Mouse (Mus musculus): ENCODE results near the gene Gm4846.
"Not testable (repeated sequence)": the region's sequence is repeated elsewhere in the genome, so short reads cannot be mapped to it uniquely, and the experiment has no call there.

DNA sequence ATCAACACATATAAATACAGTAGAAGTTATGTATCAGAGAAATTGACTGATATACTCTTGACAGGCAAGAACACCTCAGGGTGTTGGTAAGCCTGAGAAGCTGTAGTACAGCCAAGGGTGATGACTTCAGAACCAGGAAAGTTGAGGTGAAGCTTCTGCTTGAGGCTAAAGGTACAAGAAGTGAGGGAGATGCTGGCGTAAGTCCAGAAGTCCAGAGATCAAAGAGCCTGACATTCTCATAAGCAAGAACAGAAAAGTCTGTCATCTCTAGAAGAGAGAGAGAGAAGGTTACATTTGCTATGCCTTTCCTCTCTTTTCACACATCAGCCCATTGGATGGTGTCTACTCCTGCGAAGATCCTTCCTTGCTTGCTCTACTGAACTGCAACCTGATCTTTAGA lies 6.8 kb upstream of the Gm4846 start:
- TF ChIP-seq CTCF (IDR thresholded peaks at IDR 0.05; ENCODE audit: extremely low read depth, insufficient read length, insufficient replicate concordance, low read depth, low read length); POLR2A (IDR thresholded peaks at IDR 0.05; ENCODE audit: low read depth, low read length): not testable (repeated sequence)

Measured in small intestine, adult 2 months (tissue).